Mouse (Mus musculus): ENCODE results near the gene Mymk. TPM values are rescaled to one million over a fixed set of nuclear protein-coding genes. Genes with fewer than 3 reads are reported as not detected.

Gene Mymk
- not detected for polyA plus RNA-seq (2017; shearing (Covaris generic))

GRCm38 (mm10) chr2:27071978-27072377 is at the start of gene Mymk:
Gene Mymk (minus strand): TSS chr2:27072179.

GRCm38 (mm10) chr2:27079152-27079584 is 7.2 kb upstream of the Mymk start, which contains the start of gene Adamtsl2:
Gene Adamtsl2 (plus strand): TSS chr2:27079379.

GRCm38 (mm10) chr2:27027618-27028436 is 44.2 kb downstream of the Mymk start, which contains the start of gene Slc2a6:
Gene Slc2a6 (minus strand): TSS chr2:27027998.

Other genes starting within 250 kb of the Mymk start
- not detected for gene Abo, start 207.2 kb downstream of the Mymk start, polyA plus RNA-seq (2017; shearing (Covaris generic))
- 48.2 TPM for gene Surf6, start 169.3 kb downstream of the Mymk start, polyA plus RNA-seq (2017; shearing (Covaris generic))
- gene Med22, start 161.5 kb downstream of the Mymk start, polyA plus RNA-seq (2017; shearing (Covaris generic)), result 49.9 TPM
- 266 TPM for gene Rpl7a, start 161.4 kb downstream of the Mymk start, polyA plus RNA-seq (2017; shearing (Covaris generic))
- 76.7 TPM for gene Surf2, start 155.8 kb downstream of the Mymk start, polyA plus RNA-seq (2017; shearing (Covaris generic))
- 116 TPM for gene Surf1, start 155.6 kb downstream of the Mymk start, polyA plus RNA-seq (2017; shearing (Covaris generic))
- 181 TPM for gene Surf4, start 138.3 kb downstream of the Mymk start, polyA plus RNA-seq (2017; shearing (Covaris generic))
- gene Stkld1, start 138.1 kb downstream of the Mymk start, polyA plus RNA-seq (2017; shearing (Covaris generic)), result 0.57 TPM
- 83.9 TPM for gene Rexo4, start 107.8 kb downstream of the Mymk start, polyA plus RNA-seq (2017; shearing (Covaris generic))
- gene Adamts13, start 98.8 kb downstream of the Mymk start, polyA plus RNA-seq (2017; shearing (Covaris generic)), result not detected
- gene Cacfd1, start 62.3 kb downstream of the Mymk start, polyA plus RNA-seq (2017; shearing (Covaris generic)), result 32.6 TPM
- gene Slc2a6, start 44.2 kb downstream of the Mymk start, polyA plus RNA-seq (2017; shearing (Covaris generic)), result 5.2 TPM
- 0.24 TPM for gene Adamtsl2, start 7.2 kb upstream of the Mymk start, polyA plus RNA-seq (2017; shearing (Covaris generic))
- gene Fam163b, start 70.3 kb upstream of the Mymk start, polyA plus RNA-seq (2017; shearing (Covaris generic)), result 0.16 TPM
- gene Dbh, start 93.1 kb upstream of the Mymk start, polyA plus RNA-seq (2017; shearing (Covaris generic)), result not detected
- gene Sardh, start 176.2 kb upstream of the Mymk start, polyA plus RNA-seq (2017; shearing (Covaris generic)), result 1.9 TPM

Measured in inflammation-experienced regulatory T-cells, adult 16 weeks (primary cell).